ENCODE assay signal across 8 mouse cellular contexts in the genomic region with DNA sequence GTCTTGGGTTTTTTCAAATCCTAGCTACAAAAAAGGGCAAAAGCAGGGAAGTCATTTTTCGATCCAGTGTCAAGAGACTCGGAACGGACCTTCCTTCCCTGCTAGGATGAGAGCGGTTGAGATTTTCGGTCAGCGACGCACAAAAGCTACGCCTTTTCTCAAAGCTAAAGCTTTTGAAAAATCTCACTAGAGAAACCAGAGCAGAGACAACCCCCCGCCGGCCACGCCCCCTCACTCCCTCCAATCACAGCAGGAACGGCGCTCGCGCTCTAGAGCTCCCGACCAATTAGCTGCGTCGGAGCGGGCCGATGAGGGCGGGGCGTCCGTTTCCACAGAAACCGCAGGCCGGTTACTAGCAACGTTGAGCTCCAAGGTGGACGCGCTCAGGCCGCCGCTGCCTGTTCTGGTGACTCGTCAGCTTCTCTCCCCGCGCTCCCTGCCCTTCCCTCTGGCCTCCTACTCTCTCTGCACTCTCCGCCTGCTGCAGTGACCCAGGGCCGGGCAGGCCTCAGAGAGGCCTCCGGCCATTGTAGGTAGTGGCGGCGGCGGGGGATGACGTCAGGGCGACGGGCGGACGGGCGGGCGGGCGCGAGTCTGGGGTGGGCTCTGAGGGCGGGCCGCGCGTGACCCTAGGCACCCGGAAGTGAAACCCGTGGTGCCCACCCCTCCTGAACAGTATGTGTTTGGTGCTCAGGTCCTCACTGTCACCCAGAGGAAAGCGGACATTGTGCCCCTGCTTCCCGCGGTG. TPM values are rescaled to one million over a fixed set of nuclear protein-coding genes. Genes with fewer than 3 reads are reported as not detected.
A peak's percentile ranks its signal among the peaks of the same experiment; 100 is the strongest.
DNase-seq lines count a peak whose midpoint lies in the region; ATAC-seq lines count a peak whose summit lies in the region.

A gene (plus strand): TSS at position 335 of the 748 bp plus-strand sequence.

- peak; percentile 99 for DNase-seq in Muller cell, postnatal 12 days (ENCODE audit: inconsistent ontology term)
- peak; percentile 97 for DNase-seq in cerebellum, adult 9-11 months
- peak; percentile 94 to 97 for DNase-seq in frontal cortex, adult 2 months (ENCODE audit: extremely low spot score in 1 of 2, low spot score in 1 of 2)
- DNase-seq in layer of hippocampus, postnatal 14 days (ENCODE audit: low spot score in 2 of 2): peak; percentile 98 to 99
- DNase-seq in lung, postnatal 14 days: peak; percentile 98
- DNase-seq in retina, adult 2 months (ENCODE audit: low read depth, low spot score): peak; percentile 87
- DNase-seq in thymus, postnatal 36 days: peak; percentile 97 to 98

- H3K36me3 ChIP-seq in hindbrain, embryonic 12.5 days: no peaks in the 10 kb centered on the region

- ATAC-seq in hindbrain, embryonic 12.5 days (ENCODE audit: low FRiP score): peak; percentile 99

- no peaks in the 10 kb centered on the region for H3K27me3 ChIP-seq in hindbrain, embryonic 12.5 days

- no peaks in the 10 kb centered on the region for H3K9me3 ChIP-seq in hindbrain, embryonic 12.5 days (replicated peaks)

- peak within 1 kb of the TSS; percentile 81 for H3K9ac ChIP-seq in hindbrain, embryonic 12.5 days

- peaks cover 9% of the 10 kb centered on the region; the same call in 1 of the 2 replicates for H3K4me1 ChIP-seq in hindbrain, embryonic 12.5 days

- peak within 1 kb of the TSS; percentile 97 for H3K27ac ChIP-seq in hindbrain, embryonic 12.5 days

- peak within 1 kb of the TSS; percentile 72 for H3K4me3 ChIP-seq in hindbrain, embryonic 12.5 days

- under 1% methylated on average over 54 of the region's 57 CpGs for WGBS in hindbrain, embryonic 12.5 days

- peak within 1 kb of the TSS; percentile 75 for H3K4me2 ChIP-seq in hindbrain, embryonic 12.5 days (replicated peaks)

RNA-seq across cellular contexts. Expression of the gene that starts here (rescaled TPM):
- 17.1 and 17.9 TPM in 2 replicates for polyA plus RNA-seq in frontal cortex, adult 2 months (2012; rRNA removed)
- 24.8 and 26.6 TPM in 2 replicates for polyA plus RNA-seq in hindbrain, embryonic 12.5 days (2016; fragmentation: Nextera tagmentation; extraction: Ambion mirVana)
- total RNA-seq in layer of hippocampus, postnatal 14 days (2021): 10 to 100 TPM; 17.1 to 22.7 TPM

Comparison
In these comparisons a context has a peak if more than half of its experiments do, and no peak if none do; other contexts are left out.
1. Peak in every context shown above with its lines: DNase-seq, ATAC-seq, H3K4me3 ChIP-seq and H3K27ac ChIP-seq.